Mouse (Mus musculus) gastrocnemius, adult 2 months (tissue): ENCODE data around the gene Rps5. TPM values are rescaled to one million over a fixed set of nuclear protein-coding genes. Genes with fewer than 3 reads are reported as not detected.
A peak's percentile ranks its signal among the peaks of the same experiment; 100 is the strongest.
"Not testable (repeated sequence)": the region's sequence is repeated elsewhere in the genome, so short reads cannot be mapped to it uniquely, and the experiment has no call there.

Experiments
- DNase-seq: peaks from one replicate; pipeline ENCODE4 v3.0.0; 2022
- H3K27ac ChIP-seq: fragments of 200-600 bp; 2 replicates; pipeline ENCODE4 v1.8.1; 2022; ENCODE audit warnings: mild to moderate bottlenecking
- H3K4me3 ChIP-seq: fragments of 200-600 bp; 2 replicates; pipeline ENCODE4 v1.8.1; 2022; ENCODE audit warnings: mild to moderate bottlenecking, moderate library complexity
- CTCF ChIP-seq: fragments of 200-600 bp; IDR thresholded peaks from 2 replicates; pipeline ENCODE4 v1.8.1; 2022; ENCODE audit warnings: antibody characterized with exemption, mild to moderate bottlenecking, moderate library complexity
- intact Hi-C: fragments of 180-260 bp; cut with DNase I; formaldehyde crosslinking; loops from one replicate; pipeline ENCODE4 v1.15.1; 2025
- total RNA-seq, 2 experiments: library from RNA; stranded (reverse); gene quantifications; 2 replicates each; pipeline ENCODE4 v1.2.3; 2021

Rps5 gene
- total RNA-seq, 2 experiments from 2014 or later = 574 to 617 TPM

DNA sequence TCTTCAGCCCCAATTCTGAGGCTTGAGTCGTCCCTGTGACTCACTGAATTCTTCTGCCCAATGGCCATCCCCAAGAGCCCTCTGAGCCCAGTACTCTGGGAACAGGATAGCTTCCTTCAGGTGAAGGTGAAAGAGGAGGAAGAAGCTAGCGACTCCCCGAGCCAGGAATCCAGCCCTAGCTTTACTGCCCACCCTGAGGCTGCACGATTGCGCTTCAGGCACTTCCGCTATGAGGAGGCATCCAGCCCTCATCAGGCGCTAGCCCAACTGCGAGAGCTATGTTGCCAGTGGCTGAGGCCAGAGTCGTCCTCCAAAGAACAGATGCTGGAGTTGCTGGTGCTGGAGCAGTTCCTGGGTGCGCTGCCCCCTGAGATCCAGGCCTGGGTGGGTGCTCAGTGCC, 18.5 kb upstream of the Rps5 start:
- Histone ChIP-seq H3K27ac (no peak overlapping the region), H3K4me3 (no peak overlapping the region)
- intact Hi-C loops = loop anchor here (10.0 kb wide), 1 partner anchor 371 kb away; the partner anchor contains the start of genes Lig1 and Zswim9
- no peak for DNase-seq
- TF ChIP-seq CTCF = no peak

DNA sequence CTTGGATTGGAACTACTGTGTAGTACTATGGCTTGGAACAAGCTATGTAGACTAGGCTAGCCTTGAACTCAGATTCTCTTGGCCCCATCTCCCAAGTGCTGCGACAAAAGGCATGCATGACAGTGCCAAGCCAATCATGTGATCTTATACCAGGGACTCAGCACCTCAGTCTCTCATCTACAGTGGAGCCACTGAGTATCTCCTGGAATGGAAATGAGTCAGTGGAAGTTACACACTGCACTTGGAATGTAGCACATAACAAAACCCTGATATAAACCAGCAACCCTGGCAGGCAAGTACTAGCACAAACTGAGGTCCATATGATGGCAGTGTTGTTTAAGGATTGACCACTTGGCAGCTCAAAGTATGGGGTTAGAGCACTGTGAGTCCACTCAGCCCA, 16.9 kb upstream of the Rps5 start:
- H3K27ac ChIP-seq = no peak overlapping the region
- H3K4me3 ChIP-seq = no peak overlapping the region
- TF ChIP-seq CTCF = no peak
- intact Hi-C loops = loop anchor here (10.0 kb wide), 1 partner anchor 370 kb away; the partner anchor contains the start of genes Lig1 and Zswim9
- no peak for DNase-seq

DNA sequence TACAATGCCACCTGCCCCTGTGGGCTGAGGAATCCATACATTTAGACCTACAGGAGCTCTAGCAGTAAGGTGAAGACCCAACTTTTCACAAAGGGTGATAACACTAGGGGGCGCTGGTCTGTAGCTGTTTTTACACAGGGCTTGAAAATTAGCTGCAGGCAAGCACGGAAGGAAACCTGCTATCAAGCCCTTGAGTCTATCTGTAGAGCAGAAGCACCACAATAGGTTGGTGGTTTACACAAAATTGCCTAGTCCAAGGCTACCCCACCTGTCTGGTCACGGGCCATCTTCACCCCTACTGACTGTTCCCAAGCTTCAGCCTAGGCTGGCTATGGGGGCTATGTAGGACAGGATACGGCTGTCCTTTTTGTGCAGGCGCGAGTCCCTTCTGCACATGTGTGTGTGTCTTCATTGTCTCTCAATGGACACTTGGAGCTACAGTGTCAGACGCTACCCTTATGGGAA, 12.6 kb upstream of the Rps5 start:
- DNase-seq = peak; percentile 77
- peak overlapping the region; percentile 81 for H3K4me3 ChIP-seq
- intact Hi-C loops = loop anchor here (10.0 kb wide), 1 partner anchor 365 kb away; the partner anchor contains the start of genes Lig1 and Zswim9
- peak; percentile 79 for TF ChIP-seq CTCF
- peak overlapping the region; percentile 95 for H3K27ac ChIP-seq

DNA sequence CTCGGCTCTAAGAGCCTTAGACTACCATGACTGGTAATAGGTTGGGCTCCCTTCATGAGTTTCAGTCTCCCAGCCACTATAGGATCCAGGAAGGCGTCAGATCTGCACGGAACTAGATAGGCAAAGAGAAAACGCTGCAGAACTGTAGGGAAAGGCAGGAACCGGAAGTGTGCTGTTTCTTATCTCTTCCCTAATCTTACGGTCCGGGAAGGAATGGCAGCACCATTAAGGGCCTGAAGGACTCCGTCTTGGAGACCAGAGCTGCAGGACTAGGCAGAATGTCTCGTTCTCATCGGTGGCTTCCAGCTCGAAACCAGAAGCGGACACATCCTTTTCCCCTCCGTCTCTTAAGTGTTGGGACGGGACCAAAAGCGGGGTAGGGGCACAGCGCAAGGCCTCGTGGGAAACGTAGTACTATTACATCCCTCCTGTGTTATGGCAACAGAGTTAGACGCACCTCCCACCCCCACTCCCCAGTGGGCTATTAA, 11.9 kb upstream of the Rps5 start:
- no peak for TF ChIP-seq CTCF
- H3K27ac ChIP-seq = peak overlapping the region; percentile 95
- intact Hi-C loops = loop anchor here (1.0 to 5.0 kb wide), 2 partner anchors 99 to 137 kb away; no protein-coding TSS in a partner anchor
- H3K4me3 ChIP-seq = peak overlapping the region; percentile 81
- peak; percentile 65 for DNase-seq

DNA sequence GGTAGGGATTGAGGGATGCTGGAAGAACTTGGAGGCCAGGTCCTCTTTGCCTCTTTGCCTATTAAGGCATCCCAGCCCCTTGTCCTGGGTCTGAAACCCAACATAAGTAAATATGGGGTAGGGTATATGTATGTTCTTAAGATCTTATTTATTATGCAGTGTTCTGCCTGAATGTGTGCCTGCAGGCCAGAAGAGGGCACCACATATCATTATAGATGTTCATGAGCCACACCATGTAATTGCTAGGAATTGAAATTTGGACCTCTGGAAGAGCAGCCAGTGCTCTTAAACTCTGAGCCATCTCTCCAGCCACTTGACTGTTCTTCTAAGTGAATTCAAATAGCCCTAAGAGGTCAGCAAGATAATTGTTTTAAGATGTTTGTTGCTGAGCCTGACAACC, 8.5 kb upstream of the Rps5 start:
- DNase-seq = no peak
- TF ChIP-seq CTCF = peak; percentile 51
- intact Hi-C loops = loop anchor here (5.0 kb wide), 1 partner anchor 134 kb away; no protein-coding TSS in a partner anchor
- no peak overlapping the region for H3K4me3 ChIP-seq
- H3K27ac ChIP-seq = no peak overlapping the region

DNA sequence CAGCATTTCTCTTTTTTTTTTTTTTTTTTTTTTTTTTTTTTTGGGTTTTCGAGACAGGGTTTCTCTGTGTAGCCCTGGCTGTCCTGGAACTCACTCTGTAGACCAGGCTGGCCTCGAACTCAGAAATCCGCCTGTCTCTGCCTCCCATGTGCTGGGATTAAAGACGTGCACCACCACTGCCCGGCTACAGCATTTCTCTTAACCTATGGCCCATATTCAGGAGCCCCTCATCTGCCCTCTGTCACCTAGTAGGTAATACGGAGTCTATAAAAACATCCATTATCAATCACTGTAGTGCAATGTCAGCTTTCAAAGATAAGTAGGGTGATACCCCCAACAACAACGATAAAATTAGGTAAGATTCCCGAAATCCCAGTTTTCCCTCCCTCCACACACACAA, 1.6 kb upstream of the Rps5 start:
- not testable (repeated sequence) for DNase-seq, H3K27ac ChIP-seq, H3K4me3 ChIP-seq
- intact Hi-C loops = loop anchor here (5.0 kb wide), 3 partner anchors 42 to 443 kb away; partner anchors contain the start of genes Ube2m and Zfp606

DNA sequence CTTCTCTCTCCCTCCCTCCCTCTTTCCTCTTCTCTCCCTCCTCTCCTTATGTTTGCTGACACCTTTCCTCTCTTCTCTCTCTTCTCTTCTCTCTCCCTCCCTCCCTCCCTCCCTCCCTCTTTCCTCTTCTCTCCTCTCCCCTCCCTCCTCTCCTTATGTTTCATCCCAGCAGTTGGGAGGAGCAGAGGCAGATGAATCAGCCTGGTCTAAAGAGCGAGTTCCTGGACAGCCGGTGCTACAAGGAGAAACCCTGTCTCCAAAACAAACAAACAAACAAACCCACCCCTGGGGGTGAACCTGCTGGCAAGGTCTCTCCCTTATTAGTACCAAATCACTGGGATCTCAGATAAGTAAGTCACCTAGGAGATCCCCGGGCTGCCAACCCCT, 779 bp upstream of the Rps5 start:
- peak overlapping the region; percentile 98 for H3K27ac ChIP-seq

DNA sequence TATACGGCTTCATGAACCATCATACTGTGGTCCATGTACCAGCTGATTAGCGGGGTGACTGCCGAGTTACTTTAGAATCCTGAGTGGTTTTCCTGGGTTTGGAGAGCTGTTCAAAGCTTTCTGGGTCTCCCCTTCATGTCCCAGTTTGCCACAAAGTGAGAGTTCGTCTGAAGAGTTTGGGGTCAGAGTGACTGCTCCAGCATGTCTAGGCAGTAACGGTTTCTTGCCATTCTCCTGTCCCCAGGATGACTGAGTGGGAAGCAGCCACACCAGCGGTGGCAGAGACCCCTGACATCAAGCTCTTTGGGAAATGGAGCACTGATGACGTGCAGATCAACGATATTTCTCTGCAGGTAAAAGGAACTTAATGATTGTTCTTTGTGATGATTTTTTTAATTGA, 639 bp downstream of the Rps5 start:
- no peak for DNase-seq
- intact Hi-C loops = loop anchor here (1.0 to 5.0 kb wide), 4 partner anchors 27 to 445 kb away; partner anchors contain the start of genes Ube2m and Zfp606
- no peak for TF ChIP-seq CTCF
- peak overlapping the region; percentile 86 for H3K4me3 ChIP-seq
- H3K27ac ChIP-seq = peak overlapping the region; percentile 98

More for the DNA sequence above, 779 bp upstream of the Rps5 start:
- intact Hi-C loops = loop anchor here (5.0 kb wide), 3 partner anchors 41 to 444 kb away; partner anchors contain the start of genes Ube2m and Zfp606
- no peak for DNase-seq
- peak overlapping the region; percentile 86 for H3K4me3 ChIP-seq
- no peak for TF ChIP-seq CTCF

DNA sequence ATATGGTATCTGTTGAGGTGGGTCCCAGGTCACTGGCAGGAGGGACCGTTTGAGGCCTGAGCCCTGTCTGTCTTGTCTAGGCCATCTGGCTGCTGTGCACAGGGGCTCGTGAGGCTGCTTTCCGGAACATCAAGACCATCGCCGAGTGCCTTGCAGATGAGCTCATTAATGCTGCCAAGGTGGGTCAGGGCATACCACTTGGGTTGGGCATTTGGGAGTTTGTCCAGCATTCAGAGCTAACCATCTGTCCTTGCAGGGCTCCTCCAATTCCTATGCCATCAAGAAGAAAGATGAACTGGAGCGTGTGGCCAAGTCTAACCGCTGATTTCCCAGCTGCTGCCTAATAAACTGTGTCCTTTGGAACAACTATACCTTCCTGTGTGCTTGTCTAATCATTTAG, 4.2 kb downstream of the Rps5 start:
- no peak for TF ChIP-seq CTCF
- intact Hi-C loops = no loop called here

DNA sequence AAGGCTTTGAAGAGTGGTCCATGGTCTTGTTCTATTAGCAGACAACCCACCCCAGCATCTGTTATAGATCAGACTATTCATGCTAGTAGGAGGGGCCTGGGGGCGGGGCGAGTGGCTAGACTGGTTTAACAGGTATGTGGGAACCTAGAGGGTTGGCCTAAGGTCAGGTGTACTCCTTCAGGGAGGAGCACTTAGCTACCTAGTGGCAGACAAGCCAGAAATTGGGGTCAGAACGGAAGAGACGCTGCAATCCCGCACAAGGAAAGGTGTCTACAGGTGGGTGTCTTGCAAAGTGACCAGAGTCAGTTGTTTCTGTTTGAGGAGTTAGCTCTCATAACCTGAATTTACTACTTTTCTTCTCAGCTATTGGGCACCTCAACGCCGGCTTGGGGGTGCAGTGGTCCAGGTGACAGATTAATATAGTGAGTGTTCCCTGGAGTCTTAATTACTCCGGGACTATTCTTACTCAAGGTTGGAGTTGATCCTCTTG, 5.1 kb downstream of the Rps5 start, which contains the start of gene Rnf225:
Gene Rnf225, plus strand, starts transcription at position 226 of the 490 bp plus-strand sequence.
- intact Hi-C loops = no loop called here
- H3K27ac ChIP-seq = no peak within 1 kb of the TSS
- no peak for TF ChIP-seq CTCF
- no peak for DNase-seq
- peak within 1 kb of the TSS; percentile 55 for H3K4me3 ChIP-seq

More for the DNA sequence above, 4.2 kb downstream of the Rps5 start:
- Histone ChIP-seq H3K27ac (no peak overlapping the region), H3K4me3 (no peak overlapping the region)
- DNase-seq = no peak

DNA sequence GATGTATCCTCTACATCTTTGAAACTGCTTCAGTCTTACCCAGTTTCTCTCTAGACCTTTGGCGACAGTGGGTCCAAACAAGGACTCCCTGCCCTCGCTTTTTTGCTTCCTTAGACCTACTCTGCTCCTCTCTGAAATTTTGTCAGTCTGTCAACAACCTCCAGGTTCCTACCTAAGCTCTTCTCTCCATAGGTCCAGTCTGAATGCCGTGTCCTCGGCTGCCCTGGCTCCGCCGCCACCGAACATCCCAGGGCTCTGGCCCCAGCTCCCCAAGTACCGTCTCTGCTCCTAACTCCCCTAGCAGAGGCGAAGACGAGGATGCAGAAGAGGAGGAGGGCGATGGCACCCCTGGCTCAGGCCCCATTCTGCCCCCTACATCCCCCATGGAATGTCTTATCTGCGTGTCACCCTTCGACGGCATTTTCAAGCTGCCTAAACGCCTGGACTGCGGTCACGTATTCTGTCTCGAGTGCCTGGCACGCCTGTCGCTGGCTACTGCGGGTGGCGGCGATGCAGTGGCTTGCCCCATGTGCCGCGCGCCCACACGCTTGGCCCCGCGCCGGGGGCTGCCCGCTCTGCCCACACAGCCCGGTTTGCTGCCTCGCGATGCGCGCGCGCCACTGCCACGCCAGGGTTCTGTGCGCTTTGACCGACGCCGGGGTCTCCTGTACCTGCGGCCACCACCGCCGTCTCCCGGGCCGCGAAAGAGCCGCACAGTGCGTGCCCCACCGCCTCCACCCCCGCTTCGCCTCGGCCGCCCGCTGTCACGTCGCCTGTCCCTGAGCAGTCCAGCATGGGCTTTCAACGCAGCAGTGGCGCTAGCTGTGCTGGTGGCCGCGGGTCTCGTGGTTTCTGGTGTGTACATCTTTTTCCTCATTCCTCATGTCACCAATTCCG, 5.9 kb downstream of the Rps5 start:
- peak; percentile 49 for DNase-seq
- Histone ChIP-seq H3K4me3 (peak overlapping the region; percentile 55), H3K27ac (no peak overlapping the region)
- TF ChIP-seq CTCF = no peak
- intact Hi-C loops = no loop called here

DNA sequence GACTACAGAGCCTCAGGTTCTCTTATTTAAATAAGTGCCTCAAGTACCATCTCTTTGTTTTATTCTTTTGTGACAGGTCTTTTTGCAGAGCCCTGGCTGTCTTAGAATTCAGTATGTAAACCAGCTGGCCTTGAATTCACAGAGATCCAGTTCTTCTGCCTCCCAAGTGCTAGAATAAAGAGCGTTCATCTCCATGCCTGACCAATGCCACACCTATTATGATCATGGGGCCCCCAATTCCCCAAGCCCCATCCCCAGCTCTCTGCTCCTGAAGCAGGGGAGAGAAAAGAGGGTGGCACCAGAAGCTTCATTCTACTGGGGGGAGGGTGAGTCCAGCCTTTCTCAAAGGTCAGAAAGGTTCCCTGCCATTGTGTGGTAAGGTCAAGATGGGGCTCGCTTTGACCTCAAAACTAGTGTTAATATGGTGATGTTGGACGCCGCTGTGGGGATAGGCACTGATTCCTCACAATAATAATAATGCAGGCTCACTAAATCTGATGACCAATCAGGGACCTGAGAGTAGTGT, 11.6 kb downstream of the Rps5 start:
- DNase-seq = no peak
- Histone ChIP-seq H3K4me3 (no peak overlapping the region), H3K27ac (no peak overlapping the region)
- intact Hi-C loops = no loop called here
- TF ChIP-seq CTCF = no peak
